Mouse (Mus musculus) testis, adult 2 months (tissue): ENCODE results near the gene Ift122.

Experiments used
- CTCF ChIP-seq: fragments of 200-500 bp; IDR thresholded peaks from 2 replicates; pipeline ENCODE4 v1.5.1; 2012; ENCODE audit warnings: low read depth, mild to moderate bottlenecking, inconsistent platforms, low read length, moderate library complexity; ENCODE audit not compliant: control insufficient read depth, insufficient read depth, insufficient replicate concordance
- POLR2A ChIP-seq: fragments of 200-500 bp; IDR thresholded peaks from 2 replicates; pipeline ENCODE4 v1.6.1; 2012; ENCODE audit warnings: low read depth, mild to moderate bottlenecking, inconsistent platforms, low read length, moderate library complexity; ENCODE audit not compliant: control insufficient read depth

DNA sequence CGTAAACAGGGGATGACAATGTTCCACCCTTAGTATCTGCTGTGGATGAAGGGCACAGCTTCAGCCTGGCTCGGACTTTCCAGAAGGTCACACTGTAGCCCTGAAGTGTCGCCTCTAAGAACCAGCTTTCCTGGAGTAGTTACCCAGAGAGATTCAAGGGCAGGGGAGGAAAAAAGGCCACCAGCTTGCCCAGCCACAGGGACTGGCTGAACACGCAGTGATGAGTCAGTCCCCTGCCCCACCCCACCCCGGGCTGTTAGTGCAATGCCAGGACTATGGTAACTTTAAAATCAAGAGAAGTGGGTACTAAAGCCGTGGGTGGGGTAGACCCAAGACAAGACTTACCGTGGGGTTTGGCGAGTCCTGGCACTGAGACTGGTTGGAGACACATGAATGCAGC is 122.3 kb downstream of the Ift122 start:
- no peak for TF ChIP-seq CTCF
- TF ChIP-seq POLR2A: no peak
